Mouse (Mus musculus) CD4-positive, CD25-positive, alpha-beta regulatory T cell, adult 4 months (primary cell): Measurements from ENCODE around the gene Raph1. TPM values are rescaled to one million over a fixed set of nuclear protein-coding genes. Genes with fewer than 3 reads are reported as not detected.

Source experiments
- polyA plus RNA-seq, 2 experiments: library from polyadenylated mRNA; unstranded; fragments of 100-300 nt; shearing (Covaris generic); gene quantifications; one replicate each; pipeline ENCODE4 v1.2.1; 2017

Gene Raph1
- polyA plus RNA-seq, 2 experiments from 2014 or later: 3.5 to 4.2 TPM

Other genes starting within 250 kb of the Raph1 start
- 10 to 100 TPM; 12.9 to 17.3 TPM for gene Cyp20a1, start 223.8 kb downstream of the Raph1 start, polyA plus RNA-seq
- 10 to 100 TPM; 12.2 to 14.2 TPM for gene Abi2, start 157.5 kb downstream of the Raph1 start, polyA plus RNA-seq
- gene Cd28, start 149.7 kb upstream of the Raph1 start, polyA plus RNA-seq: 100 to 1,000 TPM; 276 to 286 TPM